Mouse (Mus musculus): Measurements from ENCODE around the gene Ptgs2.

DNA sequence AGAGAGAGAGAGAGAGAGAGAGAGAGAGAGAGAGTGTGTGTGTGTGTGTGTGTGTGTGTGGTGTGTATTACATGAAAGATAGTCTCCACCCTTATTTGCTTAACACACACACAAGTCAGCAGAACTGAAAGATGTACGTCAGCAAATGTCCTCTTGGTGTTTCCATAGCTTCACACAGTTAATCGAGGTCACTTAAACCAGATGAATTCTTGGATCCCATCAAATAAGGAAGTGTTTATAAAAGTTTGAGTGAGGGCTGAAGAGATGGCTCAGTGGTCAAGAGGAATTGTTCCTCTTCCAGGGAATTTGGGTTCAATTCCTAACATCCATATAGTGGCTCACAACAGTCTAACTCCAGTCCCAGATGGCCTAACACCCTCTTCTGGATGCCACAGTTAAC lies 25.7 kb downstream of the Ptgs2 start:
- TF ChIP-seq CTCF (IDR thresholded peaks at IDR 0.05; ENCODE audit: low read depth, low read length) (no peak), POLR2A (IDR thresholded peaks at IDR 0.05; ENCODE audit: borderline replicate concordance, low read depth, low read length) (no peak)

Measured in bone marrow macrophage, adult 2 months (primary cell).